Mouse (Mus musculus) gastrocnemius, postnatal 4 days (tissue): ENCODE data around the gene Nsd1. TPM values are rescaled to one million over a fixed set of nuclear protein-coding genes. Genes with fewer than 3 reads are reported as not detected.

Source experiments
- DNase-seq, 2 experiments: peaks; one replicate each; pipeline ENCODE4 v3.0.0; 2021 to 2022; ENCODE audit warnings: low spot score in 2 of 2, mixed read lengths in 2 of 2
- total RNA-seq, 2 experiments: library from RNA; stranded (reverse); gene quantifications; 2 replicates each; pipeline ENCODE4 v1.2.3; 2021

Nsd1 gene
- total RNA-seq, 2 experiments from 2014 or later: 114 to 127 TPM

GRCm38 (mm10) chr13:55249246-55249645 is 39.7 kb downstream of the Nsd1 start:
- no peak for DNase-seq

- no peak for DNase-seq
Measured at GRCm38 (mm10) chr13:55252820-55253219, 43.2 kb downstream of the Nsd1 start.

DNA sequence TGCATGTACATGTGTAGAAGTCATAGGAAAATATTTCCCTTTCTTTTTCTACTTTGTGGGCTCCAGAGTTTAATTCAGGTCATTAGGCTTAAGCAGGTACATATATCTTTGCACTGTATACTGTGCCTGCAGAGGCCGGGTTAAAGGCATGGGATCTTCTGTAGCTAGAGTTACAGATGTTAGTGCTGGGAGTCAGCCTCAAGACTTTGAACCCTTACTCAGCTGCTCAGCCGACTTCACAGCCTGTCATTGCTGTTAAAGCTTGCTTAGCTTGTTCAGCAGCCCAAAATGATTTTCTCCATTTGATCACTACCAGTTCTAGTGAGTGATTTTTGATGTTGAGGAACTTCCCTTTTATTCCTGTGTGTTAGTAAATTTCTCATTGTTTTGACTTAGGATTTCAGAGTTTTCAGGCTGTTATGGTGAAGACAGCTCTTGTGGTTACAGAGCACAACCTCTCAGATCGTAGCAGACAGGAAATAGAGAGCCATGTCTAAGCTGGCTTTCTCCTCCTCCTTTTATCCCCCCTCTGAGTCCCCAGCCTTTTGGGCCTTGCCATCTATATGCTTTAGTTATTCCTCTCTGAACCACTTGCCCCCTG is 45.6 kb downstream of the Nsd1 start:
- no peak for DNase-seq

GRCm38 (mm10) chr13:55258651-55259050 is 49.1 kb downstream of the Nsd1 start:
- no peak for DNase-seq

- DNase-seq: no peak
Measured at GRCm38 (mm10) chr13:55261521-55261920, 51.9 kb downstream of the Nsd1 start.

DNA sequence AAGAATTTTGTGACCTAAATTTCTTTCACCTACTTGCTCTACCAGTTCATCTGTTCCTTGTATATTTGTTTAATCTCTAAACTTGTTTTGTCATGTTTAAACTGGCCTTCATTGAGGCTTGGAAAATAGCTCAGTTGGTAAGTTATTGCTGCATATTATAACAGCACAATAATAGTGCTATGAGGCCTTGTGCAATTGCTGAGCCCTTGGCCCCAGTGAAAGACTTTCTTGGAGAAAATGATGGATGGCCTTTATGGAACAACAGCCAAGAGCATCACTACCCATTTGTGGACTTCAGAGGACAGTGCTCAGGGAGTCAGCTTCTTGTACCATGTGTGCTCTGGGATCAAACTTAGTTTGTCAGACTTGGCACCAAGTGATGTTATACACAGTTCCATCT is 52.5 kb downstream of the Nsd1 start:
- no peak for DNase-seq

GRCm38 (mm10) chr13:55277203-55277602 is 67.6 kb downstream of the Nsd1 start:
- DNase-seq: no peak

DNA sequence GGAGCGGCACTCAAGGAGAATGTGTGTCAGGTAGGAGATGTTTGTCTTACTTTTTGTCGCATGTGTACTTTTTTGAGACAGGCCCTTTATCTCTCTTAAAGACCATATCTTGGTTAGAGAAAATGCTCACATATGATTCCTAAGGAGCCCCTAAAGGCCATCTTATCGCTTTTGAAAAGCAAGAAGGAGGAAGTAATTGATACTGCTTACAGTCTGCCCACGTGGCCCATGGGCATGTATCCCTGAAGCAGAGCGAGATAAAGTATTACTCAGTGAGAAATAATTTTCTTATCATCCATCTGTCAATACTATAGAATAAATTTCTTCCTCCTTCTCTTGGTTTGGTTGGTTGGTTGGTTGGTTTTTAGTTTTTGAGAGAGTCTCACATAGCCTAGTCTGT is 68.1 kb downstream of the Nsd1 start:
- no peak for DNase-seq

DNA sequence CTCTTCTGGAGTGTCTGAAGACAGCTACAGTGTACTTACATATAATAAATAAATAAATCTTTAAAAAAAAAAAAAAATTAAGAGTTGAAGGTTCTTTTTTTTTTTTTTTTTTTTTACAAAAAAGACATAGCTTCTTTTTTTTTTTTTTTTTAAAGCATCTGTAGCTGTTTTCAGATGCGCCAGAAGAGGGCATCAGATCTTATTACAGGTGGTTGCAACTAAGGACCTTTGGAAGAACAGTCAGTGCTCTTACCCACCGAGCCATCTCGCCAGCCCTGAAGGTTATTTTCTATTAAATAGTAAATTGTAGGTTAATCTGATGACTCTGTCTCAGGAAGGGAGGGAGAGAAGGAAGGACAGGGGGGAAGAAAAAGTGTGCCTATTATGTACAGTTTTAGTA is 79.3 kb downstream of the Nsd1 start:
- DNase-seq: no peak

DNA sequence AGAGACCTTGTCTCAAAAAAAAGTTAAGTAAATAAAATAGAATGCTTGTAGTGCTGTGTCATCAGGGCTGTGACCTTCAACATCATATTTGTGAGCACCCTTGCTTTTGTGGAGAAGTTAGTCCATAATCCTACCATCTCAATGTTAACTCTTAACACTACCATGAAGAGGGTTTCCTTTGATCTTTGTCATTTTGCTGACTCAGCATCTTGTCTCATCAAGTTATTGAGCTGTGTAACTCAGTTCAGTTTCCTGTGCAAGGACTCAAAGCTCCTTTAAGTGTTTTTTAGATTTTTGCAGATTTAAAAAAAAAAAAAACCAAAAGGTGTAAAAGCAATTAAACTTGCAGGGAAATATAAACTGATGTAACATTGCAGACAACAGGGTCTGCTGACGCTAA is 87.2 kb downstream of the Nsd1 start:
- DNase-seq: no peak

DNA sequence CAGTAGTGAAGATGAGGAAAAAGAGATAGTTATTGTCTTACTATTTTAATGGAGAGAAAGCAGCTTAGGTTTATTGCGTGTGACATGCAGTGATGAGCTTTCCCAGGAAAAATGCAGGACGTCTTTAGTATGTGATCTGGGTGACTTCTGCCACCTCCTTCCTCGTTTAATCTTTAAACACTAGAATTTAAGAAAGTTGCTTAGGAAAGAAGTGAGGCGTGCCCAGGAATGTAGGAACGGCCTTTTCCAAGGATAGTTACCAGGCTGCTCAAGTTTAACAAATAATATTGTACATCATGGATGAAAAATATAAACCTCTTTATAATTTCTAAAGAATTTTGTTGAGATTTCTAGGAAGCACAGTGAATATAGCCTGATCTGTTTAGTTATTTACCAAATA is 91.3 kb downstream of the Nsd1 start:
- no peak for DNase-seq

- no peak for DNase-seq
Measured at GRCm38 (mm10) chr13:55312028-55312630, 102.5 kb downstream of the Nsd1 start.

- DNase-seq: no peak
Measured at GRCm38 (mm10) chr13:55313051-55313450, 103.5 kb downstream of the Nsd1 start.

- no peak for DNase-seq
Measured at GRCm38 (mm10) chr13:55314891-55315412, 105.4 kb downstream of the Nsd1 start.

- DNase-seq: no peak
Measured at GRCm38 (mm10) chr13:55318351-55318750, 108.8 kb downstream of the Nsd1 start.

GRCm38 (mm10) chr13:55319931-55320533 is 110.5 kb downstream of the Nsd1 start, which contains the start of gene Prelid1:
Prelid1 (plus strand) TSS chr13:55320500.
- DNase-seq: no peak

DNA sequence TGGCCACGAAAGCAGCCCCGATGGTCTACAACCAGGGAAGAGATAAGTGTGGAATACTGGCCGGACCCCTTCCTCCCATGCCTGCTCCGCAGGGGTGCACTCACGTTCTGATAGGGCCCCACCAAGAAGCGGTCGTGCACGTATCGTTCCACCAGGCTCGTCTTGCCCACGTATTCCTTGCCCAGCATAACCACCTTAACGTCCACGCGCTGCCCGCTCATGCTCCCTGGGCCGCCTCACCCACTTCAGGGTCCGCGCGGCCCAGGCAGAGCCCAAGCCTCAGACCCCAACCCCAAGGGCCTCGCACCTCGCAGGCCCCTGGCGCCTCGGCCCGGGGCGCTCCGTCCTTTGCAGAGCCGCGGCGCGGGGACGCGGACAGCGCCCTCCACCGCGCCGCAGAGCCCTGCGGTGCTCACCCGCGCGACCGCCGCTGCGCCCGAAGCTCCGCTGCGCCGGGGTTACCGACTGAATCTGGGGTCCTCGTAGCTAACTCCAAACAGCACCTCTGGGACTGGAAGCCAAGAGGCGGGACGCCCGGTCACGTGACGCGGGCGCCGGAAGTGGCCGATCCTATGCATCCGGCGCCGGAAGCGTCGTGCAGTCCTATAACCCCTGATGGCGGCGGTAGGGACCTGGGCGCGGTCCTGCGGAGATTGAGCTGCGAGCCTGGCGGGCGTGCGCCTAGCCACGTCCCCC is 112.0 kb downstream of the Nsd1 start, which contains the start of gene Rab24:
Rab24 (minus strand) TSS at position 513 of the 696 bp plus-strand sequence.
- peak; percentile 84 to 90 for DNase-seq

- no peak for DNase-seq
Measured at GRCm38 (mm10) chr13:55322130-55322825, 112.7 kb downstream of the Nsd1 start.

DNA sequence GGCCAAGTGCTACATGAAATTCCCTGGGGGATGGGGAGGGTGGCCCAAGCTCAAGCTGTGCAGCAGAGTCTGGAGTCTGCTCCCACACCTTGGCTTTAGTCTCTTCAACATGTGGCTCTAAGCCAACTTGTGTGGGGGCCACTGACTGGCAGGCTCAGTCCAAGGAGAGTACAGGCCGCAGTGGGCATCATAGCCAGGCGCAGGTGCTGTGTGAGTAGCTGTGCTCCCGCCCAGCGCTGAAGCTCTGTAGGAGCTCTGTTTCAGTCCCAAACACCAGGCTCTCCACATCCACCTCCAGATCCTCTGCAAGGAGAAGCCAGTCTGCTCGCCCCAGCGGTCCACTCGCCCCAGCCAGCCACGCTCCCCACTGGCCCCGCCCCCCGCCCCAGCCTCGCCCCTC is 116.0 kb downstream of the Nsd1 start:
- DNase-seq: no peak

DNA sequence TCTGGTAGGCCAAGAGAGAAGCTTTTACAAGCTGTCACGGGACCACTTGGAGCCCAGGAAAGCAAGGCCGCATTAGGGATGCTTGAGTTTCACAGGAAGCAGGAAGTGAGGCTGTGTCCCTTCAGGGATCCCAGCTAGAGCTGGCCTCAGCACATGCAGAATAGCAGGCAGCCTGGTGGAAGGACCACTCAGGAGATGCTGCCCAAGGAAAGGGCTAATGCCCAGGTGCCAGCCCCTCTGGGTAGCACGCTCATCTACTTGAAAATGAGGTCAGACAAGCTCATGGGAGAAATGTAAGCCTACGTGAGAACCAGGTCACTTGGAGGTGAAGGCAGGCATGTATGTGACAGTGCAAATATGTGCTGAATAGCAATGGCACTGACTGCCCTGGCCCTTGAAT is 117.6 kb downstream of the Nsd1 start:
- no peak for DNase-seq

GRCm38 (mm10) chr13:55327633-55328032 is 118.1 kb downstream of the Nsd1 start:
- DNase-seq: peak; percentile 67 to 81
